Mouse (Mus musculus) stomach, embryonic 16.5 days (tissue): ENCODE data around the gene Tmem259. TPM values are rescaled to one million over a fixed set of nuclear protein-coding genes. Genes with fewer than 3 reads are reported as not detected.

Source experiments
- ATAC-seq: fragments of 200-750 bp; cut with Nextera tagmentation; 2 replicates; pipeline ENCODE4 v1.8.0; 2017; ENCODE audit warnings: moderate number of reproducible peaks, moderate TSS enrichment; ENCODE audit not compliant: insufficient read depth, low FRiP score
- H3K27ac ChIP-seq: fragments of 300-500 bp; sonication (generic); 2 replicates; pipeline ENCODE4 v1.5.1; 2014; ENCODE audit warnings: low read length
- H3K27me3 ChIP-seq: fragments of 300-500 bp; sonication (generic); 2 replicates; pipeline ENCODE4 v1.6.1; 2014; ENCODE audit warnings: low read length, control low read depth, mixed read lengths; ENCODE audit not compliant: control insufficient read depth, insufficient read depth
- H3K36me3 ChIP-seq: fragments of 300-500 bp; sonication (generic); 2 replicates; pipeline ENCODE4 v1.6.1; 2014; ENCODE audit warnings: low read length; ENCODE audit not compliant: control insufficient read depth, insufficient read depth
- H3K4me1 ChIP-seq: fragments of 300-500 bp; sonication (generic); 2 replicates; pipeline ENCODE4 v1.6.1; 2014; ENCODE audit warnings: low read length, control low read depth, mixed read lengths; ENCODE audit not compliant: control insufficient read depth, insufficient read depth
- H3K4me2 ChIP-seq: fragments of 300-500 bp; sonication (generic); 2 replicates; pipeline ENCODE4 v1.6.1; 2014; ENCODE audit warnings: low read depth, low read length, mixed read lengths
- H3K4me3 ChIP-seq: fragments of 300-500 bp; sonication (generic); replicated peaks from 2 replicates; pipeline ENCODE4 v1.5.1; 2014; ENCODE audit warnings: mild to moderate bottlenecking, low read length
- H3K9ac ChIP-seq: fragments of 300-500 bp; sonication (generic); 2 replicates; pipeline ENCODE4 v1.6.1; 2014; ENCODE audit warnings: low read length
- H3K9me3 ChIP-seq: fragments of 300-500 bp; sonication (generic); replicated peaks from 2 replicates; pipeline ENCODE4 v1.6.1; 2016; ENCODE audit warnings: low read length, control low read depth; ENCODE audit not compliant: control insufficient read depth
- WGBS: fragments of 180-500 bp; shearing (Covaris S2); extraction: QIAGEN DNeasy Blood & Tissue Kit; methylation state at CpG from one replicate; pipeline ENCODE4 v1.1.7; 2014; 5-methylcytosine and 5-hydroxymethylcytosine counted together
- polyA plus RNA-seq: library from polyadenylated mRNA; unstranded; fragments of >200 nt; fragmentation: Nextera tagmentation; extraction: Ambion mirVana; gene quantifications from 2 replicates; pipeline ENCODE4 v1.2.1, GENCODE M21; 2015

Gene Tmem259
- polyA plus RNA-seq, 1 experiment from 2014 or later, result 5.6 TPM

DNA sequence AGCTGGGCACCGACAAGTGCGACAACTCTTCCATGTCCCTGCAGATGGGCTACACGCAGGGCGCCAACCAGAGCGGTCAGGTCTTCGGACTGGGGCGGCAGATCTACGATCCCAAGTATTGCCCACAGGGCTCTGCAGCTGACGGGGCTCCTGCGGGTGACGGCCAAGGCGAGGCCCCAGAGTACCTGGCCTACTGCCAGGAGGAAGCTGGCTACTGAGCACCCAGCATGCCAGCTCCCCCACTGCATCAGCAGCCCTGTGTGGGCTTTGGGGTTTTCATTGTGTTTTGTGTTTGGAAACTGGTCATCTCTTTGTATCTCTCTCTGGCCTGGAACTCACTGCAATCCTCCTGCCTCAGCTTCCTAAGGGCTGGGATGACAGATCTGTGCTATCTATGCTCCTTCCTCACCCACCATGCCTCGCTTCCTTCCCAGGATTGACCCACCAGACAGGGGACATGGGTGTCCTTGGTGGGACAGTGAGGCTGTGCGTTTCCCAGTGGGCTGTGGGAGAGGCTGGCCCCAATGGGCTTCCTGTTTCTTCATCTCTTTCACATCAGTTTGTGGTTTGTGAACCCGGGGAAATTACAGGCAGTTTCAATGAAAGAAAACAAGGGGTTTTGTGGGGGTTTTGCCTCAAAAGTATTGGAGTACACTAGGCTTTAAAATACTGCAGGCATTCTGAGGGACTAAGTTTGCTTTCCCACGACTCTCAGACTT lies 10.4 kb upstream of the Tmem259 start:
- Histone ChIP-seq H3K27ac (no peak overlapping the region), H3K4me2 (no peak overlapping the region), H3K9ac (no peak overlapping the region), H3K4me3 (no peak overlapping the region), H3K9me3 (peaks cover 6% of the 10 kb centered on the region; the same call in 1 of the 2 replicates), H3K4me1 (peaks cover 17% of the 10 kb centered on the region), H3K27me3 (no peaks in the 10 kb centered on the region), H3K36me3 (peaks cover 27% of the 10 kb centered on the region)
- no peak for ATAC-seq
- WGBS, result 80% methylated on average over 16 of the region's 16 CpGs

DNA sequence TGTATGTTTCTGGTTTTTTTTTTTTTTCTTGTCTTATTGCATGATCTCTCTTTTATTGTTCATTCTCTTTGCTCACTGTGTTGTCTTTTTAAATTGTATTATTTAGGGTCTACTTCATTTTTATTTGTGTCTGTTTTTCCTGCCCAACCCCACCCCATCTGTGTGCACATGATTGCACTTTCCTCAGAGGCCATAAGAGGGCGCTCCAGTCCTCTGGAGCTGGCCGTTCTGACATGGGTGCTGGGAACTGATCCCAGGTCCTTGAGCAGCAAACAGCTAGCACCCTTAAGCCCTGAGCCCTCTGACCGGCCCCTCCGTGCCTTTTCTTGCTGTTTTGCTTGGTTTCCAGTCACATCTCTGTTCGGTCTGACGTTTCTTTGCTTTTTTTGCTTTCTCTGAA lies 7.4 kb upstream of the Tmem259 start:
- no peaks in the 10 kb centered on the region for H3K27me3 ChIP-seq
- H3K4me3 ChIP-seq, result peak overlapping the region; percentile 35; the same call in 1 of the 2 replicates
- peaks cover 6% of the 10 kb centered on the region; the same call in 1 of the 2 replicates for H3K9me3 ChIP-seq
- H3K27ac ChIP-seq, result no peak overlapping the region
- 85% methylated on average over 6 of the region's 6 CpGs for WGBS
- no peak for ATAC-seq
- H3K36me3 ChIP-seq, result peaks cover 27% of the 10 kb centered on the region
- peaks cover 21% of the 10 kb centered on the region for H3K4me1 ChIP-seq
- peak overlapping the region; percentile 43; the same call in 1 of the 2 replicates for H3K9ac ChIP-seq
- H3K4me2 ChIP-seq, result peak overlapping the region; percentile 90

- H3K4me2 ChIP-seq, result peak overlapping the region; percentile 90
Measured at GRCm38 (mm10) chr10:79991099-79991498, 7.0 kb upstream of the Tmem259 start.

DNA sequence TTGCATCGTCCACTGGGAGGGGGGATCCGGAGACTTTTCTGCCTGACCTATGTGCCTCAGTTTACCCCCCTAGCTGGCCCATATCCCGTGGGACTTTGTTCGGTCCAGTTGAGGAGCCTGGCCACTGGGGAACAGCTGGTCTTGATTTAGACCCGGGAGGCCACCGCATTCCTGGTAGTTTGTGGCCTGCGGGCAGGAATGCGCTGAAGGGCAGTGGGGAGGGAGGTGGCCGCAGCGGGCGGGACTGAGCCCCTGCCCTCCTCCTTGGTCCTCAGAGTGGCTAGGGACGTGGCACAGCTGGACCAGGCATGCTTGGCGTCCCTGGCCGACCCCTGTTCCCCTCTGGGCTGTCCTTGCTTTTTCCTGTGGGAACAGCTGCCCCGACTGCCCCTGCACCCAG lies 5.7 kb upstream of the Tmem259 start:
- Histone ChIP-seq H3K4me3 (peak overlapping the region; percentile 64), H3K4me2 (peak overlapping the region; percentile 90), H3K4me1 (peaks cover 32% of the 10 kb centered on the region), H3K27ac (peak overlapping the region; percentile 98), H3K27me3 (no peaks in the 10 kb centered on the region), H3K9me3 (peaks cover 6% of the 10 kb centered on the region; the same call in 1 of the 2 replicates), H3K36me3 (peaks cover 27% of the 10 kb centered on the region), H3K9ac (peak overlapping the region; percentile 92)
- ATAC-seq, result no peak
- WGBS, result 21% methylated on average over 15 of the region's 15 CpGs

More at GRCm38 (mm10) chr10:79991099-79991498, 7.0 kb upstream of the Tmem259 start:
- Histone ChIP-seq H3K9me3 (peaks cover 6% of the 10 kb centered on the region; the same call in 1 of the 2 replicates), H3K4me3 (peak overlapping the region; percentile 35), H3K4me1 (peaks cover 26% of the 10 kb centered on the region), H3K36me3 (peaks cover 27% of the 10 kb centered on the region), H3K27ac (no peak overlapping the region), H3K27me3 (no peaks in the 10 kb centered on the region), H3K9ac (peak overlapping the region; percentile 43; the same call in 1 of the 2 replicates)
- 60% methylated on average over 12 of the region's 12 CpGs for WGBS
- no peak for ATAC-seq

DNA sequence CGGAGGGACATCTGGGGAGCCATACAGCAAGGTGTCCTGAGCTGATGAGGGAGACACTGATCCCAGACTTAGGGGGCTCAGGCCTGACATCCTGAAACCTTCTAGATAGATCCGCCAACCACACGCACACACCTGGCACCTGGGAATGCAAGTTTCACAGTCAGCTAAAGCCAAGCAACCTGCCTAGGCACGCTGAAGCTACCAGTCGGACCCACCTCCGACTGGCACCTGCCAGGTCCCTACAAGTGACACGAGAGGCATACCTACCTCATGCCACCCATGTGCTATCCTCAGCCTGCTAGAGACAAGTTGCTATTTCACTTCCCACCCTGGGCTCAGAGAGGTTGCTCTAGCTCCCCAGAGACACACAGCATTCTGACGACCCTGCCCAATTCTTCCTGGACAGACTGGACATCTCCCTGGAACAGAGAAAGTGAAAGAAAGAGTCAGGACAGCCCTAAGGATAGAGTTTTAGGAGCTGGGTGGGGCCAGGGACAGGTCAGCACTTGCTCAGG lies 5.2 kb upstream of the Tmem259 start:
- ATAC-seq, result no peak
- Histone ChIP-seq H3K36me3 (peaks cover 27% of the 10 kb centered on the region), H3K27me3 (no peaks in the 10 kb centered on the region), H3K9ac (peak overlapping the region; percentile 92), H3K9me3 (peaks cover 6% of the 10 kb centered on the region; the same call in 1 of the 2 replicates), H3K4me1 (peaks cover 31% of the 10 kb centered on the region), H3K4me2 (peak overlapping the region; percentile 90), H3K27ac (peak overlapping the region; percentile 98), H3K4me3 (peak overlapping the region; percentile 64)
- 30% methylated on average over 8 of the region's 8 CpGs for WGBS

- ATAC-seq, result peak; percentile 16; the same call in 1 of the 2 replicates
Measured at GRCm38 (mm10) chr10:79988506-79989271, 4.6 kb upstream of the Tmem259 start, which contains the start of gene Cnn2. TSS of gene Cnn2 (plus strand) at chr10:79988584.

DNA sequence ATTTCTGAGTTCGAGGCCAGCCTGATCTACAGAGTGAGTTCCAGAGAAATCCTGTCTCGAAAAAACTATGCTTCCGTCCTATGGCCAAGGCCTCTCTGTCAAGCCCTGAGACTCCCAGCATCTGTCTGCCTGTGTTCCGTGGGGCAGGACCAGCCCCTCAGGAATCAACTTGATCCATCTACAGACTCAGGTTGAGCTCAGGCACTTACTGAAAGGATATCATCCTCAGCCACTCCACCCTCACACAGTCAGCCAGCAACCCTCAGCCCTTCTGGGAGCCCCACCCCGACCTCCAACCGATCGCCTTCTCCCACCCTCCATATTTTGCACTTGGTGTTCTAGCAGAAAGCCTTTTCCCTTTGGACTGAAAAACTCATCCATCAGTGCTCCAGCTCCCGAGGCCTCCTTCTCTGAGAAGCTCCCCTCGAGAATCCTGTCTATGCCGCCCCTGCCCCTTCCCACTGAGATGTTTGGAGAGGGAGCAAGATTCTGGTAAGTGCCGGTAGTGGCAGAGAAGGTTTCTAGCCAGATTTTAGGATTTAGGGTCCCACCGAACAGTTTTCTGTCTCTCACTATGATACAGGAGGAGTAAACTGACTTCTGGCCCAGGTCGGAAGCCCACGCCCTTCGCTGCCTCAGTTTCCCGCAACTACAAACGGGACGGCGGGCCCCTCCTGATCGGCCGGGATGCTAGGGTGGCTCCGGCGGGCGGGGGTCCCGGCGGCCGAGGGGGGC lies 3.8 kb upstream of the Tmem259 start:
- Histone ChIP-seq H3K9ac (peak overlapping the region; percentile 92), H3K4me1 (peaks cover 36% of the 10 kb centered on the region), H3K27me3 (no peaks in the 10 kb centered on the region), H3K9me3 (peaks cover 6% of the 10 kb centered on the region; the same call in 1 of the 2 replicates), H3K36me3 (peaks cover 19% of the 10 kb centered on the region), H3K4me3 (peak overlapping the region; percentile 64), H3K27ac (peak overlapping the region; percentile 98), H3K4me2 (peak overlapping the region; percentile 90)
- 11% methylated on average over 27 of the region's 27 CpGs for WGBS
- ATAC-seq, result no peak

More at GRCm38 (mm10) chr10:79988506-79989271, 4.6 kb upstream of the Tmem259 start, which contains the start of gene Cnn2:
- WGBS, result under 1% methylated on average over 59 of the region's 59 CpGs
- Histone ChIP-seq H3K27ac (peak within 1 kb of the TSS; percentile 98), H3K9me3 (peaks cover 6% of the 10 kb centered on the region; the same call in 1 of the 2 replicates), H3K4me1 (peaks cover 29% of the 10 kb centered on the region), H3K4me3 (peak within 1 kb of the TSS; percentile 64), H3K9ac (peak within 1 kb of the TSS; percentile 92), H3K27me3 (no peaks in the 10 kb centered on the region), H3K4me2 (peak within 1 kb of the TSS; percentile 90), H3K36me3 (peaks cover 27% of the 10 kb centered on the region)

DNA sequence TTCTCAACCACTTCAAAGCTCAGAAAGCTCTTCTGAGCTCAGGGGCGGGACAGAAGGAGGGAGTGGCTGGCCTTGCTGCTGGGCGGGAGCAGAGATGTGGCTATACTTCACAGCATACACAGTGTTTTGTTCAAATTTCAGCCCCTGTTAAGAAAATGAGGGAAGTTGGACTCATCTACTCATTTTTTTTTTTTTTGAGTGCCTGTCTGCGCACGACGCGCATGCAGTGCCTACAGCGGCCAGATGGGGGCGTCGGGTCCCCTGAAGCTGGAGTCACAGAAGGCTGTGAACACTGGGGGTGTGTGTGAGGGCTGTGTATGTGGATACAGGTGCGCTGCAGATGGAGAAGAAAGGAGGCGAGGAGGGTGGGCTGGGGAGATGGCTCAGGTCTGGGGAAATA lies 2.8 kb upstream of the Tmem259 start:
- peaks cover 11% of the 10 kb centered on the region for H3K36me3 ChIP-seq
- H3K4me3 ChIP-seq, result peak overlapping the region; percentile 64; the same call in 1 of the 2 replicates
- H3K4me2 ChIP-seq, result peak overlapping the region; percentile 90
- H3K27ac ChIP-seq, result peak overlapping the region; percentile 98
- H3K4me1 ChIP-seq, result peaks cover 42% of the 10 kb centered on the region
- 2% methylated on average over 11 of the region's 11 CpGs for WGBS
- no peaks in the 10 kb centered on the region for H3K27me3 ChIP-seq
- H3K9ac ChIP-seq, result peak overlapping the region; percentile 92
- ATAC-seq, result no peak
- peaks cover 6% of the 10 kb centered on the region; the same call in 1 of the 2 replicates for H3K9me3 ChIP-seq
